Mouse (Mus musculus) C2C12 (cell line): Measurements from ENCODE around the gene Tprkb. TPM values are rescaled to one million over a fixed set of nuclear protein-coding genes. Genes with fewer than 3 reads are reported as not detected.
A peak's percentile ranks its signal among the peaks of the same experiment; 100 is the strongest.

Experiments
- H3K27me3 ChIP-seq: one replicate; pipeline ENCODE4 v1.6.1; 2011; ENCODE audit not compliant: control insufficient read depth, insufficient read depth, insufficient read length
- H3K36me3 ChIP-seq: one replicate; pipeline ENCODE4 v1.6.1; 2011; ENCODE audit not compliant: control insufficient read depth, insufficient read depth
- H3K4me3 ChIP-seq: one replicate; pipeline ENCODE4 v1.5.1; 2011; ENCODE audit warnings: mild to moderate bottlenecking, control low read depth; ENCODE audit not compliant: poor library complexity, insufficient read depth, severe bottlenecking
- H3K79me2 ChIP-seq: one replicate; pipeline ENCODE4 v1.6.1; 2011; ENCODE audit not compliant: control insufficient read depth, insufficient read depth
- H3K79me3 ChIP-seq: one replicate; pipeline ENCODE4 v1.6.1; 2011; ENCODE audit warnings: low read depth, control low read depth
- H3ac ChIP-seq: one replicate; pipeline ENCODE3; 2011; ENCODE audit warnings: low read depth; ENCODE audit not compliant: control insufficient read depth, insufficient read length
- CEBPB ChIP-seq: IDR thresholded peaks from one replicate; pipeline ENCODE4 v1.6.1; 2011; ENCODE audit warnings: low read depth, mild to moderate bottlenecking, control low read depth, moderate library complexity
- CTCF ChIP-seq: IDR thresholded peaks from one replicate; pipeline ENCODE4 v1.5.1; 2011; ENCODE audit not compliant: control insufficient read depth, insufficient read depth, insufficient read length
- FOSL1 ChIP-seq: IDR thresholded peaks from one replicate; pipeline ENCODE4 v1.8.0; 2011; ENCODE audit warnings: mild to moderate bottlenecking, low read length; ENCODE audit not compliant: poor library complexity, insufficient read depth, severe bottlenecking
- MAX ChIP-seq: IDR thresholded peaks from one replicate; pipeline ENCODE4 v1.6.1; 2011; ENCODE audit warnings: mild to moderate bottlenecking, control low read depth
- MYOD1 ChIP-seq: IDR thresholded peaks from one replicate; pipeline ENCODE4 v1.6.1; 2011; ENCODE audit warnings: low read depth; ENCODE audit not compliant: control insufficient read depth, insufficient read length
- MYOG ChIP-seq: IDR thresholded peaks from one replicate; pipeline ENCODE4 v1.6.1; 2011; ENCODE audit not compliant: control insufficient read depth, insufficient read length; ENCODE audit errors: extremely low read depth
- USF1 ChIP-seq: IDR thresholded peaks from one replicate; pipeline ENCODE4 v1.6.1; 2011; ENCODE audit warnings: low read depth, mild to moderate bottlenecking, control low read depth, moderate library complexity
- polyA plus RNA-seq: library from polyadenylated mRNA; unstranded; fragments of >200 nt; fragmentation: generic; extraction: Trizol; gene quantifications from one replicate; pipeline ENCODE4 v1.2.1, GENCODE M21; 2012; ENCODE audit warnings: missing spikeins

Gene Tprkb
- polyA plus RNA-seq, 1 experiment: 25.6 TPM

DNA sequence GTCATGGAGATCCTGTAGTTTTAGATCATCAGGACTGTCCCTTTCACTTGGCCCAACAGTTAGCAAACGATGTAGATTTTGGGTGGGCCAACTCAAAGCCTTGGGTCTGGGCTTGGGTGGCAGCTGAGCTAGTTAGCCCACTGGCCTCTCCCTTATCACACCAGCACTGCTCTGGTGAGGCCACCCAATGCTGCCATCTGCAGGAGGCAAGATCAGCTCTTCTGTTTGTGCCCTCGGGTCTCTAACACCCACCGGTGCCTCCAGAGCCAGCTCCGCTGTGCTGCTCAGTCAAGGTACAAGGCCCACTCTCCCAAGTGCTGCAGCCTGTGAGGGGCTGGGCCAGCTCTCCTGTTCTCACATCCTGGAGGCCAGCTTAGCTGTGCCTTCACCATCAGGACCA, 55.0 kb downstream of the Tprkb start:
- no peaks in the 10 kb centered on the region for H3K27me3 ChIP-seq
- no peaks in the 10 kb centered on the region for H3K79me3 ChIP-seq
- H3ac ChIP-seq: no peak overlapping the region
- no peaks in the 10 kb centered on the region for H3K79me2 ChIP-seq
- H3K4me3 ChIP-seq: no peak overlapping the region
- no peaks in the 10 kb centered on the region for H3K36me3 ChIP-seq
- TF ChIP-seq USF1 (no peak), MAX (no peak), CTCF (no peak), MYOG (no peak), MYOD1 (no peak), FOSL1 (no peak), CEBPB (no peak)

DNA sequence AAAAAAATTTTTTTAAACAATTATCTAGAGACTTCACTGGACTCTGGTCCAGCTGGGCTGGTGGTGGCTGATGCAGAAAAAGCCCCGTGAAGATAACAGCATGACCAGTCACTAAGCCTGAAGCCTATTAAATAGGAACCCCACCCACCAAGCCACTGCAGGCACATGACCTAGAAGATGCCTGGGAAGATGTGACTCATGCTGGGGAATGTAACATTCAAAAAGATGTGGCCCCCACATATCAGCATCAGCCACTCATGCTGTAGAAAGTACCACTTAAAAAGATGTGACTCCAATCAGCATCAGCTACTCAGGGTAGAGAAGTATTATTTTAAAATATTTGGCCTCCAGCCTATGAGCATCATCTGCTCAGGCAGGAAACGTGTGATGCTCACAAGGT, 58.2 kb downstream of the Tprkb start:
- Histone ChIP-seq H3K36me3 (no peaks in the 10 kb centered on the region), H3K79me2 (no peaks in the 10 kb centered on the region), H3K79me3 (no peaks in the 10 kb centered on the region), H3K4me3 (no peak overlapping the region), H3ac (no peak overlapping the region), H3K27me3 (no peaks in the 10 kb centered on the region)
- TF ChIP-seq USF1: peak; percentile 88
- no peak for TF ChIP-seq CEBPB
- no peak for TF ChIP-seq MYOG
- TF ChIP-seq CTCF: no peak
- no peak for TF ChIP-seq MYOD1
- TF ChIP-seq FOSL1: peak; percentile 23
- no peak for TF ChIP-seq MAX

DNA sequence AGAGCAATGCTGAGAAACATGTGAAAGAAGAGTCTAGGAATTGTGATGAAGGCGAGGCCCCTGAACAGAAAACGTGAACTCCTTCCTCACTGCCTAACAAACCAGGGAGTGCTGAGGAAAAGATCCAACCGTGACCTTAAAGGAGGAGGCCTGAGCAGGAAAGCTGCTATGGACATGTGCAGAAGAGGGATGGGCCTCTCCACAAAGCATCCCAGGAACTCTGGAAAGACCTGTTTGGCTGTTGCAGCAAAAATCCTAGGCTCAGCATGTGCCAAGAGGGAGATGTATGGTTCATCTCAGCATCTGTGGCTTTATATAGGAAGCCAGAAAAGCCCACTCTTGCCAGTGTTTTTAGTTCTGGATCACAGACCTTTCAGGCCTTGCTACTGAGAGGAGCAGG, 61.0 kb downstream of the Tprkb start:
- Histone ChIP-seq H3K4me3 (no peak overlapping the region), H3ac (no peak overlapping the region), H3K36me3 (no peaks in the 10 kb centered on the region), H3K79me3 (no peaks in the 10 kb centered on the region), H3K27me3 (no peaks in the 10 kb centered on the region), H3K79me2 (no peaks in the 10 kb centered on the region)
- no peak for TF ChIP-seq MYOG
- TF ChIP-seq USF1: no peak
- no peak for TF ChIP-seq FOSL1
- no peak for TF ChIP-seq MAX
- TF ChIP-seq CEBPB: no peak
- TF ChIP-seq MYOD1: no peak
- no peak for TF ChIP-seq CTCF

DNA sequence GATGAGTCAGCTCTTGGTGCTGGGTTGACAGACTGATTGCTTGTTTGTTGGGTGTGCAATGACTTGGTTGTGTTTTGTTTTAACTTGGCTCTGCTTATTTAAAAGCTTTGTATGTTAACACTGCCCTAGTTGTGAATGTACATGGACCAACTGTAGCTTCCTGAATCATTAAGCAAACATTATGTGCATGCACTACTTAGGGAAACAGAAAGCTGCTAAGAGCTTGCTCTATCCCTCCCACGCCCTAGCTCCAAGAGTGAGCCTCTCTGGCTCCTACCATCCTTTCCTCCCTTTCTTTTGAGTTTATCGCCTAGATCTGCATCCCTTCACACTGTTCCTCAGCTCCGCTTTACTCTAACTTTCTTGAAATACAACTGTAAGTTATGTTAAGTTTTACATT, 61.7 kb downstream of the Tprkb start:
- Histone ChIP-seq H3K79me3 (no peaks in the 10 kb centered on the region), H3ac (no peak overlapping the region), H3K27me3 (no peaks in the 10 kb centered on the region), H3K36me3 (no peaks in the 10 kb centered on the region), H3K79me2 (no peaks in the 10 kb centered on the region), H3K4me3 (no peak overlapping the region)
- TF ChIP-seq MYOD1 (no peak), CTCF (no peak), MAX (no peak), MYOG (no peak), FOSL1 (no peak)

DNA sequence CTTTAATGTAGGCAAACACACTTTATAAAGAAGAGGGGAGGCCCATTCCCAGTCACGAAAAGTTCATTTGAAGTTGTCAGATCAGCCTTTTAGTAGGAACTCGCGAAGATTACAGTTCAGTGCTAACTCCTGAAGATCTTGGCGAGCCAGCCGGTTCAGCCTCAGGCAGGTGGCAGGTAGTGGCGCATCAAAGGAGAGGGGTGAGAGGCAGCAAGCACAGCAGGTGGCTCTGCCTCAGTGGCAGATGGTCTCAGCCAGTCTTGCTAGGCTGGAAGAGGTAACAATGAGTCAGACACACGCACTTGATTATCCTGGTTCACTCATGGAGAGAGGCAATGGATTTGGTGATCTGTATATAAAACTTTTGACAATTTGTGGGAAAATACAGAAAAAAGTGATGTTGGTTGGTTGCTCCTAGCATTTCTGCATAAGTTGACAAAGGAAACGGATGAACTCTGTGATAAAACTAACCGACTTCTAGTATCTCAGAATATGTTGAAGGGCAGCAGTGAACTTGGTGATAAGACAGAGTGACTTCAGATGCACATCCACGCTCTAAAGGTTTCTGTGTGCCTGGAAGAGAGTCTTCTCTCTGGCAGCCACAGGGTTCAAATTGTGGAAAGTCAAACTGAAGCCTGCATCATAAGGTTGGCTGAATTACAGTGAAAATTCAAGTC, 63.4 kb downstream of the Tprkb start:
- Histone ChIP-seq H3K79me2 (no peaks in the 10 kb centered on the region), H3K27me3 (no peaks in the 10 kb centered on the region), H3K79me3 (no peaks in the 10 kb centered on the region), H3ac (no peak overlapping the region), H3K4me3 (no peak overlapping the region), H3K36me3 (no peaks in the 10 kb centered on the region)
- no peak for TF ChIP-seq USF1
- no peak for TF ChIP-seq MYOG
- TF ChIP-seq MAX: no peak

DNA sequence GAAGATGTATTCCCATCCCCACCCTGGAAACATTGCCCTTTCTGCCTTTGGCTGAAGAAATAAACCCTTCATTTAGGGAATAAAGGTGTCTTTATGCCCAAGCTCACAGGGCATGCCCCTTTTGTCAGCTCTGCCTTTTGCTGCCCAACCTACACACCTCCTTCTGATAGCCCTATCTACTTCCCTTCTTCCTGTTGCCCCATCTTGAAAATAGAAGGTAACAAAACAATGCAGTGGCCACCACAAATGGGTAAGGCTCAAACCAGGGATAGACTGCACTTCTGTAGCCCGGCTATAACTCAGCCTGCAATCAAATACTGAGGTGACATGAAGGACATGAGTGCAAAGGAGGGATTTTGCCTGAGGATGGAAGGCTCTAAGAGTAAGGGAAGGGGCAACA, 64.1 kb downstream of the Tprkb start:
- Histone ChIP-seq H3K4me3 (no peak overlapping the region), H3K36me3 (no peaks in the 10 kb centered on the region), H3K79me2 (no peaks in the 10 kb centered on the region), H3ac (no peak overlapping the region), H3K79me3 (no peaks in the 10 kb centered on the region), H3K27me3 (no peaks in the 10 kb centered on the region)
- TF ChIP-seq MAX (no peak), USF1 (no peak)
